Mouse (Mus musculus) CH12.LX (cell line): ENCODE data around the gene Rtf2. TPM values are rescaled to one million over a fixed set of nuclear protein-coding genes. Genes with fewer than 3 reads are reported as not detected.

ENCODE experiments used
- DNase-seq: peaks from one replicate; pipeline ENCODE4 v3.0.0-alpha.2; 2013; ENCODE audit errors: extremely low read depth
- H3K27ac ChIP-seq: 2 replicates; pipeline ENCODE4 v1.5.1; 2012; ENCODE audit warnings: low read depth, mild to moderate bottlenecking, control low read depth, moderate library complexity; ENCODE audit not compliant: insufficient read depth
- H3K27me3 ChIP-seq: replicated peaks from 2 replicates; pipeline ENCODE3; 2012; ENCODE audit warnings: inconsistent platforms
- H3K36me3 ChIP-seq, 2 experiments: replicated peaks in 1 of 2; 2 replicates each; pipeline versions ENCODE3 to v1.6.1; 2012; ENCODE audit warnings: inconsistent platforms in 1 of 2, low read length in 1 of 2, mild to moderate bottlenecking in 1 of 2, mixed read lengths in 1 of 2, moderate library complexity in 1 of 2; ENCODE audit not compliant: control insufficient read depth in 1 of 2, insufficient read depth in 1 of 2
- H3K4me1 ChIP-seq, 2 experiments: 2 replicates each; pipeline ENCODE4 v1.6.1; 2012; ENCODE audit warnings: inconsistent platforms in 1 of 2, moderate library complexity in 1 of 2; ENCODE audit not compliant: insufficient read depth in 2 of 2, control insufficient read depth in 1 of 2
- H3K4me2 ChIP-seq: 2 replicates; pipeline ENCODE4 v1.6.1; 2012; ENCODE audit warnings: low read depth, mild to moderate bottlenecking, control low read depth; ENCODE audit not compliant: poor library complexity, insufficient read depth, severe bottlenecking
- H3K4me3 ChIP-seq, 3 experiments: fragments of 150-350 bp in 1 of 3; sonication (generic) in 1 of 3; replicated peaks in 1 of 3; 2 replicates each; pipeline versions ENCODE3 to v1.5.1; 2011 to 2012; ENCODE audit warnings: low read depth in 2 of 3, low read length in 2 of 3, mild to moderate bottlenecking in 2 of 3, moderate library complexity in 2 of 3, control low read depth in 1 of 3, improper control_type of control experiment in 1 of 3, inconsistent platforms in 1 of 3, mixed read lengths in 1 of 3; ENCODE audit not compliant: poor library complexity in 1 of 3
- H3K79me2 ChIP-seq: replicated peaks from 2 replicates; pipeline ENCODE4 v1.6.1; 2012; ENCODE audit warnings: mild to moderate bottlenecking, moderate library complexity; ENCODE audit not compliant: control insufficient read depth, poor library complexity, insufficient read depth, severe bottlenecking; ENCODE audit errors: extremely low read depth
- H3K9ac ChIP-seq: 2 replicates; pipeline ENCODE4 v1.6.1; 2012; ENCODE audit warnings: low read depth, mild to moderate bottlenecking, control low read depth, moderate library complexity; ENCODE audit not compliant: insufficient read depth
- H3K9me3 ChIP-seq: replicated peaks from 2 replicates; pipeline ENCODE3; 2012; ENCODE audit warnings: low read length, inconsistent platforms, mixed read lengths
- BHLHE40 ChIP-seq: IDR thresholded peaks from 2 replicates; pipeline ENCODE4 v1.6.1; 2011; ENCODE audit warnings: mild to moderate bottlenecking, low read depth, low read length, improper control_type of control experiment
- CHD1 ChIP-seq: IDR thresholded peaks from 2 replicates; pipeline ENCODE4 v1.6.1; 2012; ENCODE audit warnings: low read depth, low read length, improper control_type of control experiment, inconsistent platforms
- CHD2 ChIP-seq: IDR thresholded peaks from 2 replicates; pipeline ENCODE4 v1.6.1; 2011; ENCODE audit warnings: low read length, improper control_type of control experiment
- E2F4 ChIP-seq: IDR thresholded peaks from 2 replicates; pipeline ENCODE4 v1.6.1; 2011; ENCODE audit warnings: low read depth, low read length, improper control_type of control experiment; ENCODE audit not compliant: insufficient replicate concordance
- ELF1 ChIP-seq: IDR thresholded peaks from 2 replicates; pipeline ENCODE4 v1.6.1; 2014; ENCODE audit warnings: low read depth, mild to moderate bottlenecking, inconsistent platforms, low read length, improper control_type of control experiment
- ETS1 ChIP-seq: conservative IDR thresholded peaks from 2 replicates; pipeline ENCODE4 v1.6.1; 2012; ENCODE audit warnings: low read depth, mild to moderate bottlenecking, inconsistent platforms, low read length, improper control_type of control experiment, moderate library complexity
- GABPA ChIP-seq: IDR thresholded peaks from 2 replicates; pipeline ENCODE4 v1.6.1; 2012; ENCODE audit warnings: low read depth, low read length, improper control_type of control experiment, inconsistent platforms; ENCODE audit not compliant: insufficient replicate concordance
- HCFC1 ChIP-seq: IDR thresholded peaks from 2 replicates; pipeline ENCODE4 v1.6.1; 2012; ENCODE audit warnings: low read depth, mild to moderate bottlenecking, inconsistent platforms, low read length, improper control_type of control experiment
- IRF4 ChIP-seq: IDR thresholded peaks from 2 replicates; pipeline ENCODE4 v1.6.1; 2014; ENCODE audit warnings: low read depth, mild to moderate bottlenecking, inconsistent platforms, low read length, improper control_type of control experiment
- JUN ChIP-seq: IDR thresholded peaks from 2 replicates; pipeline ENCODE4 v1.6.1; 2011; ENCODE audit warnings: low read depth, mild to moderate bottlenecking, low read length, improper control_type of control experiment, moderate library complexity; ENCODE audit not compliant: insufficient read depth
- JUND ChIP-seq: conservative IDR thresholded peaks from 2 replicates; pipeline ENCODE4 v1.6.1; 2011; ENCODE audit warnings: low read depth, low read length, improper control_type of control experiment
- KAT2A ChIP-seq: IDR thresholded peaks from 2 replicates; pipeline ENCODE4 v1.6.1; 2012; ENCODE audit warnings: low read length, improper control_type of control experiment, inconsistent platforms; ENCODE audit not compliant: insufficient replicate concordance
- MAX ChIP-seq: IDR thresholded peaks from 2 replicates; pipeline ENCODE4 v1.6.1; 2011; ENCODE audit warnings: low read length, improper control_type of control experiment
- MEF2A ChIP-seq: IDR thresholded peaks from 2 replicates; pipeline ENCODE4 v1.6.1; 2014; ENCODE audit warnings: low read depth, mild to moderate bottlenecking, inconsistent platforms, low read length, improper control_type of control experiment, borderline replicate concordance
- MXI1 ChIP-seq: IDR thresholded peaks from 2 replicates; pipeline ENCODE4 v1.6.1; 2011; ENCODE audit warnings: mild to moderate bottlenecking, low read depth, low read length, improper control_type of control experiment
- MYC ChIP-seq: IDR thresholded peaks from 2 replicates; pipeline ENCODE4 v1.6.1; 2011; ENCODE audit warnings: low read depth, mild to moderate bottlenecking, improper control_type of control experiment, low read length
- NELFE ChIP-seq: IDR thresholded peaks from 2 replicates; pipeline ENCODE4 v1.6.1; 2011; ENCODE audit warnings: low read depth, low read length, improper control_type of control experiment
- NRF1 ChIP-seq: IDR thresholded peaks from 2 replicates; pipeline ENCODE4 v1.6.1; 2014; ENCODE audit warnings: low read depth, mild to moderate bottlenecking, inconsistent platforms, low read length, improper control_type of control experiment, moderate library complexity
- POLR2A ChIP-seq: IDR thresholded peaks from 2 replicates; pipeline ENCODE4 v1.6.1; 2011; ENCODE audit warnings: low read depth, mild to moderate bottlenecking, improper control_type of control experiment, low read length
- POLR2AphosphoS2 ChIP-seq: IDR thresholded peaks from 2 replicates; pipeline ENCODE4 v1.6.1; 2011; ENCODE audit warnings: low read depth, low read length, improper control_type of control experiment
- RAD21 ChIP-seq: IDR thresholded peaks from 2 replicates; pipeline ENCODE4 v1.6.1; 2011; ENCODE audit warnings: low read depth, mild to moderate bottlenecking, low read length, improper control_type of control experiment, moderate library complexity
- SIN3A ChIP-seq: IDR thresholded peaks from 2 replicates; pipeline ENCODE4 v1.6.1; 2012; ENCODE audit warnings: low read length, improper control_type of control experiment, inconsistent platforms
- SMC3 ChIP-seq: IDR thresholded peaks from 2 replicates; pipeline ENCODE4 v1.6.1; 2011; ENCODE audit warnings: low read depth, low read length, improper control_type of control experiment
- TBP ChIP-seq: conservative IDR thresholded peaks from 2 replicates; pipeline ENCODE4 v1.6.1; 2011; ENCODE audit warnings: low read depth, low read length, improper control_type of control experiment
- TCF12 ChIP-seq: IDR thresholded peaks from 2 replicates; pipeline ENCODE4 v1.6.1; 2014; ENCODE audit warnings: low read depth, mild to moderate bottlenecking, inconsistent platforms, low read length, improper control_type of control experiment
- USF1 ChIP-seq: IDR thresholded peaks from 2 replicates; pipeline ENCODE4 v1.6.1; 2014; ENCODE audit warnings: low read depth, mild to moderate bottlenecking, inconsistent platforms, low read length, improper control_type of control experiment
- USF2 ChIP-seq: conservative IDR thresholded peaks from 2 replicates; pipeline ENCODE4 v1.6.1; 2011; ENCODE audit warnings: low read depth, low read length, improper control_type of control experiment
- ZC3H11A ChIP-seq: IDR thresholded peaks from 2 replicates; pipeline ENCODE4 v1.6.1; 2012; ENCODE audit warnings: low read depth, mild to moderate bottlenecking, inconsistent platforms, low read length, improper control_type of control experiment
- ZKSCAN1 ChIP-seq: IDR thresholded peaks from 2 replicates; pipeline ENCODE4 v1.6.1; 2012; ENCODE audit warnings: low read depth, inconsistent platforms, low read length, improper control_type of control experiment, borderline replicate concordance
- ZMIZ1 ChIP-seq: IDR thresholded peaks from 2 replicates; pipeline ENCODE4 v1.6.1; 2012; ENCODE audit warnings: low read depth, mild to moderate bottlenecking, inconsistent platforms, low read length, improper control_type of control experiment
- ZNF384 ChIP-seq: IDR thresholded peaks from 2 replicates; pipeline ENCODE4 v1.6.1; 2012; ENCODE audit warnings: low read depth, low read length, improper control_type of control experiment, inconsistent platforms
- dilution Hi-C: fragments of 300-500 bp; cut with MboI; formaldehyde crosslinking; loops from 2 replicates; pipeline ENCODE4 v1.14.3; 2020; ENCODE audit warnings: low sequenced_read_pairs; ENCODE audit not compliant: extremely low pct_unique_long_range_greater_than_20kb, extremely low pct_ligation_motif_present
- in situ Hi-C: fragments of 300-500 bp; cut with MboI; formaldehyde crosslinking; loops from 3 replicates; pipeline ENCODE4 v1.14.3; 2019; ENCODE audit warnings: low sequenced_read_pairs, low pct_ligation_motif_present, low pct_unique_long_range_greater_than_20kb, mixed read lengths
- polyA plus RNA-seq: library from polyadenylated mRNA; unstranded; fragments of >175 nt; gene quantifications from 2 replicates; pipeline ENCODE4 v1.2.1, GENCODE M21; 2012; ENCODE audit warnings: low read depth; ENCODE audit not compliant: insufficient read length
- total RNA-seq, 2 experiments: library from RNA; depleted of rRNA; stranded (reverse); fragments of 300-350 nt in 1 of 2; fragments of >200 nt in 1 of 2; gene quantifications; 2 replicates each; pipeline ENCODE4 v1.2.3; 2012 to 2014

The Rtf2 gene
- total and polyA plus RNA-seq, 3 experiments: 60.3 to 72.9 (median 61.4) TPM

DNA sequence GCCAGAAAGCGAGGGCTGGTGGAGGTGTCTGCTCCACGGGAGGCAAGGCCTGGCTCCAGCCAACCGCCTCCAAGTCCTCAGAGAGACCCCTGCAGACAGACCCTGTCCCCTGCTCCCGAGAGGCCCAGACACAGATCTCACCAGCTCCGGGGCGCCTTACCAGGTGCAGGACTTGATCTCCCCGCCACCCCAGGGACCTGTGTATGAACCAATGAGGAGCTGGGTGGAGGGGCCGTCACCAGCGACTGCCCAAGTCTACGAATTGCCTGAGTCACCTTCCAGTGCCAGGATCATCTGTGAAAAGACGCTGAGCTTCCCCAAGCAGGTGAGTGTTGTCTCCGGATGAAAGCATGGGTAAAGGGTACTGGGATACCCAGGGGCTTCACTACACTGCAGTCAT, 24.1 kb upstream of the Rtf2 start:
- DNase-seq: peak; percentile 70
- peaks cover 0 to 20% of the 10 kb centered on the region in 2 experiments for H3K36me3 ChIP-seq
- H3K4me1 ChIP-seq: peaks cover 31 to 88% of the 10 kb centered on the region in 2 experiments
- dilution Hi-C loops: no loop called here
- no peaks in the 10 kb centered on the region for H3K79me2 ChIP-seq
- in situ Hi-C loops: no loop called here
- peak overlapping the region; percentile 23 to 51 (median 46) for H3K4me3 ChIP-seq
- no peaks in the 10 kb centered on the region for H3K9me3 ChIP-seq
- H3K9ac ChIP-seq: peak overlapping the region; percentile 10; the same call in 1 of the 2 replicates
- peak overlapping the region; percentile 30 for H3K4me2 ChIP-seq
- TF ChIP-seq TCF12 (peak; percentile 62; the same call in 1 of the 2 replicates), POLR2A (peak; percentile 19), MYC (no peak), ZKSCAN1 (no peak), ZC3H11A (no peak), SIN3A (no peak), TBP (0 out of 2 replicates have a peak, but pooled peaks have one; percentile 50), ZMIZ1 (peak; percentile 33; the same call in 1 of the 2 replicates)
- TF ChIP-seq, all 38 proteins: peak for 4
- Histone ChIP-seq H3K27ac (peak overlapping the region; percentile 97), H3K27me3 (no peaks in the 10 kb centered on the region)

DNA sequence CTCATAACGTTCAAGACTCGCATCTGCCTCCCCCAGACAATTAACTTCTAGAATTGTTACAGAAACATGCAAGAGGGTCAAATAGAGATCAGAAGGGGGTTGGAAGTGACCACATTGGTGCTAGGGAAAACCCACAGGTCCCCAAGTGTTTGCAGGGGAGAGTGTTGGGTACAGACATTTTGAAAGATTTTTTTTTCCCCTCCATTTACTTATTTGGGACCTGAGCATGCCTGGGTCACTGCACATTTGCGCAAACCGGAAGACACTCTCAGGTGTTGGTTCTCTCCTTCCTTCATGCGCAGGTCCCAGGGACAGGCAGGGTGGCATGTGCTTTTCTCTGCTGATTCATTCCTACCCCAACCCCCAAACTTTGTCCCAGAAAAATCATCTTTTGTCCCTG, 23.5 kb upstream of the Rtf2 start:
- Histone ChIP-seq H3K27ac (peak overlapping the region; percentile 97), H3K4me3 (peak overlapping the region in 2 of 3 experiments; percentile 46 to 51), H3K79me2 (no peaks in the 10 kb centered on the region), H3K9me3 (no peaks in the 10 kb centered on the region), H3K4me2 (peak overlapping the region; percentile 30), H3K9ac (peak overlapping the region; percentile 10), H3K36me3 (peaks cover 0 to 25% of the 10 kb centered on the region in 2 experiments), H3K27me3 (no peaks in the 10 kb centered on the region), H3K4me1 (peaks cover 31 to 88% of the 10 kb centered on the region in 2 experiments)
- in situ Hi-C loops: no loop called here
- dilution Hi-C loops: no loop called here
- peak; percentile 69 for DNase-seq
- TF ChIP-seq MAX (peak; percentile 84), GABPA (no peak), TCF12 (peak; percentile 89), ETS1 (peak; percentile 90), ZKSCAN1 (no peak), SIN3A (no peak), POLR2AphosphoS2 (no peak), NRF1 (peak; percentile 74), JUN (peak; percentile 42), BHLHE40 (peak; percentile 87), POLR2A (peak; percentile 53; the same call in 1 of the 2 replicates), ZNF384 (peak; percentile 92), CHD1 (no peak), MXI1 (peak; percentile 52; the same call in 1 of the 2 replicates), HCFC1 (no peak; the same call in 1 of the 2 replicates), MYC (peak; percentile 95), USF2 (no peak), ZMIZ1 (no peak), E2F4 (no peak), NELFE (no peak), USF1 (no peak), JUND (peak; percentile 60), TBP (no peak), IRF4 (peak; percentile 87), KAT2A (no peak), MEF2A (peak; percentile 87), SMC3 (no peak; the same call in 1 of the 2 replicates), RAD21 (no peak), ELF1 (peak; percentile 69), CHD2 (peak; percentile 56; the same call in 1 of the 2 replicates)
